Mouse (Mus musculus) midbrain, postnatal 0 days (tissue): ENCODE data around the gene Pced1b. TPM values are rescaled to one million over a fixed set of nuclear protein-coding genes. Genes with fewer than 3 reads are reported as not detected.

ENCODE experiments used
- ATAC-seq: fragments of 200-750 bp; cut with Nextera tagmentation; 2 replicates; pipeline ENCODE4 v1.8.0; 2017; ENCODE audit warnings: moderate number of reproducible peaks, mild to moderate bottlenecking, moderate TSS enrichment, moderate library complexity; ENCODE audit not compliant: low FRiP score
- DNase-seq: peaks from one replicate; pipeline ENCODE4 v3.0.0-alpha.2; 2015; ENCODE audit warnings: low spot score
- H3K27ac ChIP-seq: fragments of 300-500 bp; sonication (generic); 2 replicates; pipeline ENCODE4 v1.5.1; 2014; ENCODE audit warnings: low read depth, mild to moderate bottlenecking, low read length, mixed read lengths
- H3K27me3 ChIP-seq: fragments of 300-500 bp; sonication (generic); 2 replicates; pipeline ENCODE4 v1.6.1; 2014; ENCODE audit warnings: low read length, control low read depth, mixed read lengths; ENCODE audit not compliant: insufficient read depth
- H3K36me3 ChIP-seq: fragments of 300-500 bp; sonication (generic); 2 replicates; pipeline ENCODE4 v1.6.1; 2014; ENCODE audit warnings: low read length, control low read depth, mixed read lengths; ENCODE audit not compliant: insufficient read depth
- H3K4me1 ChIP-seq: fragments of 300-500 bp; sonication (generic); 2 replicates; pipeline ENCODE4 v1.6.1; 2014; ENCODE audit warnings: mild to moderate bottlenecking, control low read depth, antibody characterized with exemption, low read length, mixed read lengths; ENCODE audit not compliant: insufficient read depth
- H3K4me2 ChIP-seq: fragments of 300-500 bp; sonication (generic); 2 replicates; pipeline ENCODE4 v1.6.1; 2014; ENCODE audit warnings: low read depth, mild to moderate bottlenecking, low read length, mixed read lengths; ENCODE audit not compliant: poor library complexity, severe bottlenecking
- H3K4me3 ChIP-seq: fragments of 300-500 bp; sonication (generic); 2 replicates; pipeline ENCODE4 v1.5.1; 2014; ENCODE audit warnings: low read depth, mild to moderate bottlenecking, low read length, moderate library complexity
- H3K9ac ChIP-seq: fragments of 300-500 bp; sonication (generic); replicated peaks from 2 replicates; pipeline ENCODE4 v1.6.1; 2014; ENCODE audit warnings: mild to moderate bottlenecking, low read length, moderate library complexity, mixed read lengths; ENCODE audit not compliant: poor library complexity, severe bottlenecking
- H3K9me3 ChIP-seq: fragments of 300-500 bp; sonication (generic); 2 replicates; pipeline ENCODE4 v1.6.1; 2016; ENCODE audit warnings: low read length, control low read depth
- CTCF ChIP-seq: IDR thresholded peaks from 2 replicates; pipeline ENCODE4 v1.5.1; 2016; ENCODE audit warnings: antibody characterized with exemption, mild to moderate bottlenecking
- WGBS: fragments of 180-500 bp; shearing (Covaris S2); extraction: QIAGEN DNeasy Blood & Tissue Kit; methylation state at CpG from one replicate; pipeline ENCODE4 v1.1.7; 2014; 5-methylcytosine and 5-hydroxymethylcytosine counted together
- polyA plus RNA-seq: library from polyadenylated mRNA; unstranded; fragments of >200 nt; fragmentation: Nextera tagmentation; extraction: Ambion mirVana; gene quantifications from 2 replicates; pipeline ENCODE4 v1.2.1, GENCODE M21; 2015
- total RNA-seq: library from RNA; depleted of rRNA; stranded (reverse); fragments of >200 nt; gene quantifications from 2 replicates; pipeline ENCODE4 v1.2.3, GENCODE M21; 2014

Pced1b gene
- total and polyA plus RNA-seq, 2 experiments from 2014 or later = 7.0 to 10.4 TPM

DNA sequence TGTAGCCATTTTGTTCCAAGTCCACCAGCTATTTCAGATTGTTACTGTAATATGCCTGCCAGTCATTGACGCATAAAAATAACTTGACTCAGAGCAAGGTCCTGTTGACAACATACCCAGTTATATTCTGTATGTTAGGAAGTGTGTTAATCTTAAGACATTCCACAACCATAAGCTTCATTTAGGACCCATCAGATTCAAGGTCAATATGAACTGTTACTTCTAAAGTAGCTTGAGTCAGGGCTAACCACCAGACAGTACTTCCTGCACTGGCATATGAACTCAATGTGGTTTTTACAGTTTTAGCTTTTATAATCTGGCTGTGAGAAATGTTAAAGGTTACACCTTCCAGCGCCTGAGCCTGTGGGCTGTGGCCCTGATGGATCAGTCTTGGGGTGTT lies 173.4 kb downstream of the Pced1b start:
- Histone ChIP-seq H3K4me1 (no peaks in the 10 kb centered on the region), H3K4me2 (no peak overlapping the region), H3K27me3 (no peaks in the 10 kb centered on the region), H3K36me3 (no peaks in the 10 kb centered on the region), H3K27ac (no peak overlapping the region), H3K4me3 (no peak overlapping the region), H3K9ac (no peak overlapping the region), H3K9me3 (no peaks in the 10 kb centered on the region)
- WGBS = 91% methylated on average over 2 of the region's 2 CpGs
- ATAC-seq (no peak), DNase-seq (no peak)
- no peak for TF ChIP-seq CTCF

DNA sequence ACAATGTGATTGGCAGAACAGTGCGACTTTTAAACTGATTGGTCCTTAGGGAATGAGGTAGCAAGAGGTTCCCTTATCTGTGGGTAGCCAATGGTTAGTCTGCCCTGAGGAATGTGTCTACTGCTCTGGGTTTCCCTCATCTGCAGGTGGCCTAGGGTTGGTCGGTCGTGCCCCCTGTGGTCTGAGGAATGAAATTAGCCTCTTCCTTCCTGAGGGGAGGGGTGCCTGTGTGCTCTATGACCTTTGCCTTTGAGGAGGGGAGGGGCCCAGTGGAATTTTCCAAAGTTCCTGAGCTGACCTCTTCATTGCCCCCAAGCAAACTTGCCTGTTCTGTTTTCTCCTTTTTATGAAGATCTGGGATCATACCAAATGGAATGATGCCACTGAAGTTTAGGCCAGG lies 174.6 kb downstream of the Pced1b start:
- Histone ChIP-seq H3K9me3 (no peaks in the 10 kb centered on the region), H3K27me3 (no peaks in the 10 kb centered on the region), H3K4me2 (no peak overlapping the region), H3K36me3 (no peaks in the 10 kb centered on the region), H3K4me3 (no peak overlapping the region), H3K4me1 (no peaks in the 10 kb centered on the region), H3K27ac (no peak overlapping the region), H3K9ac (no peak overlapping the region)
- 73% methylated on average over 3 of the region's 3 CpGs for WGBS
- ATAC-seq (no peak), DNase-seq (no peak)
- TF ChIP-seq CTCF = no peak

DNA sequence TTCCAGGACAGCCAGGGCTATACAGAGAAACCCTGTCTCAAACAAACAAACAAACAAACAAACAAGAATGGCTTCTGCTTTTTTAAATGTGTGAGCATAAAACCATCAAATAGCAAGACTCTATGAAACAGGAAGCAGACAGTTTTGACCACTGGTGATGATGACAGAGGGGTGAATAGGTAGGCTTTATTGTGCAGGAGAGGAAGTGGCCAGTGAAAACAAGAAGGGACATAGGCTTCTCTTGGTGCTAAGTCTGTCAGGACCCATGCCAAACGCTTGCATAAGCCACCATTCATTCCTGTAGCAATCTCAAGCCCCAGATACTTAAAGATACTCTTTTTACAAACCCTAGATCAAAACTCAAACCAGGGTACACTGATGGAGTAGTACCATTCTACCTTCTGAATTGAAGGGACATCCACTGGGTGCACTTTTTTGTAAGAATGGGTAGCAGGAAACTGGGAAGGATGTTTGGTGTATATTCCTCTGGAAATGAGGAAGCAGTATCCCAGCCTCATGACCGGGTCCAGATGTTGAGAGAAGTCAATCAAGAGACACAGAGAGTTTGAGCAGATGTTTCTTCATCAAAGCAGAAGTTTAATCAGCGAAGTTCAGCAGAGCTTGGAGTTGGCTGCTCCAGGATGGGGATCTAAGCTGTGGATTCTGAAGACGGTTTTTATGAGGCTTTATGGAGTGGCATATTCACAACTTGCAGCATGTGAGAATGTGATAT lies 175.5 kb downstream of the Pced1b start:
- no peak overlapping the region for H3K4me2 ChIP-seq
- TF ChIP-seq CTCF = no peak
- no peaks in the 10 kb centered on the region for H3K9me3 ChIP-seq
- no peak overlapping the region for H3K4me3 ChIP-seq
- DNase-seq (no peak), ATAC-seq (no peak)
- H3K36me3 ChIP-seq = no peaks in the 10 kb centered on the region
- no peak overlapping the region for H3K27ac ChIP-seq
- H3K4me1 ChIP-seq = no peaks in the 10 kb centered on the region
- 86% methylated on average over 4 of the region's 4 CpGs for WGBS
- no peak overlapping the region for H3K9ac ChIP-seq
- no peaks in the 10 kb centered on the region for H3K27me3 ChIP-seq

DNA sequence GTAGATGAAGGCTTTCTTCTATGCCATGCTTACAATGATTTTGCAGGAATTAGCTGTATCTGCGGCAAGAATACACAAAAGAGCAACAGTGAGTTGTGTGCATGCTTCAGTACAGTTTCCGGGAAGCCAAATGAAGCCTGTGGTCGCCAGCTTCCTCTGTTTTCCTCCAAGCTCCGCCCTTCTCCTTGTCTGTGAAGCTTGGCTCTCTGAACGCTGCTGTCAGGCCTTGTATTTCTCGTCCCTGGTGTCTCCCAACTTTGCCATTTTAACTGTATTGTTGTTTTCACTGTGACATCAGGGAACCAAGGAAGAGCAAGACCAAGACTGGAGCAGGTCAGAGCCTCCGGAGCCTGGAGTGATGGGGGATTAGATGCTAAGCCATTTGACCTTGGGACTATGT lies 177.5 kb downstream of the Pced1b start:
- Histone ChIP-seq H3K36me3 (no peaks in the 10 kb centered on the region), H3K27me3 (no peaks in the 10 kb centered on the region), H3K9me3 (no peaks in the 10 kb centered on the region), H3K4me3 (no peak overlapping the region), H3K4me1 (no peaks in the 10 kb centered on the region), H3K9ac (no peak overlapping the region), H3K27ac (no peak overlapping the region), H3K4me2 (no peak overlapping the region)
- 73% methylated on average over 7 of the region's 7 CpGs for WGBS
- no peak for DNase-seq
- ATAC-seq = no peak
- TF ChIP-seq CTCF = no peak

DNA sequence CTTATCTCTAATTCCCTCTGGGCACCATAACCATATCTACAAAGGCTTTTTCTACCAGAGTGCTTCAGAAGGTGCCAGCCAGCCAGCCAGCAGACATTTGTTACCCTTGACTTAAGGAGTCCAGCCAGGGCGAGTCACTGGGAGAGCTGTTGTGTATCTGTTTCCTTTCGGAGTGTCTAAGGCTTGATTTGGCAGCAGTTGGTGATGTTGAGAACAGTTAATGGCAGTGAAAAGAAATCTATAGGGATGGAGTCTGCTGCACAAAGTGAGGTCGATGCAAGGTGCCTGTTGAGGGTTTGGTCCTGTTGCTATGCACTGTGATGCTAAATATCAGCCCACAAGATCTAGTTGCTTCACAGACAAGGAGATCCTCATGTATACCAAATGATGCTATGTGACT lies 178.1 kb downstream of the Pced1b start:
- 94% methylated on average over 3 of the region's 3 CpGs for WGBS
- ATAC-seq (no peak), DNase-seq (no peak)
- Histone ChIP-seq H3K27me3 (no peaks in the 10 kb centered on the region), H3K9me3 (no peaks in the 10 kb centered on the region), H3K4me3 (no peak overlapping the region), H3K4me2 (no peak overlapping the region), H3K9ac (no peak overlapping the region), H3K36me3 (no peaks in the 10 kb centered on the region), H3K27ac (no peak overlapping the region), H3K4me1 (no peaks in the 10 kb centered on the region)
- TF ChIP-seq CTCF = no peak

DNA sequence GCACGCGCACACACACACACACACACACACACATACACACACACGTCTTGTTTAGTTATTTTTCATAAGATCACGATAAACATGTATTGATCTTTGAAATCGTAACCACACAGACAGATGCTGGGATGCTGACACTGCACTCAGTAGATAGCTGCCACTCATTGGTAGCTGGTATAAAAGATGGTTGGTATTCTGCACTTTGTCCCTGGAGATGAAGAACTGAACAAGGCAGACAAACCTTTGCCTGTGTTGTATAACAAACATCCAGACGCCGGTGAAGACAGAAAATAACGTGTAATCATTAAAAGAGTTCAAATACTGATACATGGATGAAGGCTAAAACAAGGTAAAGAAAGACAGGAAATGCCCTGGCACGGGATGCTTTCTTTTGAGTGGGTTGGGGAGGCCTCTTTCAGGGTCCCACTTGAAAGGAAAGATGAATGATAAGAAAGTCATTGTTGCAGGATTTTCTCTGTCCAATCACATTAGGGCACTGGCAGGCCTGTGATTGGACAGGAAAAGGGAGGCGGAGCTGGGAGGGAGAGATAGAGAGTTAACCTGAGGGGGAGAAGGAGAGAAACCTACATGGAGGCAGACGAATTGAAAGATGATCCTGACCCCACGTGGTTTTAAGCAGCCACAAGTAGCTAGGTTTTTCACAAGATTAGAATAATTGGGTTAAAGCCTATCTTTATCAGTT lies 182.4 kb downstream of the Pced1b start:
- H3K4me1 ChIP-seq = no peaks in the 10 kb centered on the region
- 83% methylated on average over 12 of the region's 12 CpGs for WGBS

More for the DNA sequence above, 182.4 kb downstream of the Pced1b start:
- no peaks in the 10 kb centered on the region for H3K9me3 ChIP-seq
- no peak for TF ChIP-seq CTCF
- H3K9ac ChIP-seq = no peak overlapping the region
- DNase-seq = no peak
- ATAC-seq = no peak
- no peak overlapping the region for H3K4me3 ChIP-seq
- no peak overlapping the region for H3K27ac ChIP-seq
- no peak overlapping the region for H3K4me2 ChIP-seq
- no peaks in the 10 kb centered on the region for H3K36me3 ChIP-seq
- H3K27me3 ChIP-seq = no peaks in the 10 kb centered on the region
